Mouse (Mus musculus) kidney, postnatal 0 days (tissue): ENCODE measurements around the gene Asic5. TPM values are rescaled to one million over a fixed set of nuclear protein-coding genes. Genes with fewer than 3 reads are reported as not detected.

Experiments used
- ATAC-seq: fragments of 200-750 bp; cut with Nextera tagmentation; replicated peaks from 2 replicates; pipeline ENCODE4 v1.8.0; 2017; ENCODE audit warnings: low read depth, moderate number of reproducible peaks, moderate TSS enrichment, moderate library complexity; ENCODE audit not compliant: low FRiP score
- DNase-seq: peaks from one replicate; pipeline ENCODE4 v3.0.0-alpha.2; 2016; ENCODE audit warnings: low spot score
- H3K27ac ChIP-seq: fragments of 300-500 bp; sonication (generic); 2 replicates; pipeline ENCODE4 v1.5.1; 2014; ENCODE audit warnings: mild to moderate bottlenecking
- H3K27me3 ChIP-seq: fragments of 300-500 bp; sonication (generic); 2 replicates; pipeline ENCODE4 v1.6.1; 2014; ENCODE audit warnings: low read length, mixed read lengths; ENCODE audit not compliant: insufficient read depth
- H3K36me3 ChIP-seq: fragments of 300-500 bp; sonication (generic); 2 replicates; pipeline ENCODE4 v1.6.1; 2014; ENCODE audit warnings: low read length, mixed read lengths; ENCODE audit not compliant: insufficient read depth
- H3K4me1 ChIP-seq: fragments of 300-500 bp; sonication (generic); replicated peaks from 2 replicates; pipeline ENCODE4 v1.6.1; 2014; ENCODE audit warnings: antibody characterized with exemption, low read length, mixed read lengths; ENCODE audit not compliant: insufficient read depth
- H3K4me2 ChIP-seq: fragments of 300-500 bp; sonication (generic); 2 replicates; pipeline ENCODE4 v1.6.1; 2014; ENCODE audit warnings: mild to moderate bottlenecking, low read length, moderate library complexity, mixed read lengths
- H3K4me3 ChIP-seq: fragments of 300-500 bp; sonication (generic); replicated peaks from 2 replicates; pipeline ENCODE4 v1.5.1; 2014; ENCODE audit warnings: low read depth, low read length
- H3K9ac ChIP-seq: fragments of 300-500 bp; sonication (generic); 2 replicates; pipeline ENCODE4 v1.6.1; 2014; ENCODE audit warnings: low read depth, low read length
- H3K9me3 ChIP-seq: fragments of 300-500 bp; sonication (generic); replicated peaks from 2 replicates; pipeline ENCODE4 v1.6.1; 2016; ENCODE audit warnings: low read length, inconsistent platforms, mixed read lengths
- CTCF ChIP-seq: IDR thresholded peaks from 2 replicates; pipeline ENCODE4 v1.5.1; 2016; ENCODE audit warnings: antibody characterized with exemption, low read depth, mild to moderate bottlenecking, moderate library complexity
- WGBS: fragments of 180-500 bp; shearing (Covaris S2); extraction: QIAGEN DNeasy Blood & Tissue Kit; methylation state at CpG from one replicate; pipeline ENCODE4 v1.1.7; 2014; 5-methylcytosine and 5-hydroxymethylcytosine counted together
- polyA plus RNA-seq: library from polyadenylated mRNA; unstranded; fragments of >200 nt; fragmentation: Nextera tagmentation; extraction: Ambion mirVana; gene quantifications from 2 replicates; pipeline ENCODE4 v1.2.1, GENCODE M21; 2015

The Asic5 gene
- polyA plus RNA-seq, 1 experiment from 2014 or later = 1.0 TPM

DNA sequence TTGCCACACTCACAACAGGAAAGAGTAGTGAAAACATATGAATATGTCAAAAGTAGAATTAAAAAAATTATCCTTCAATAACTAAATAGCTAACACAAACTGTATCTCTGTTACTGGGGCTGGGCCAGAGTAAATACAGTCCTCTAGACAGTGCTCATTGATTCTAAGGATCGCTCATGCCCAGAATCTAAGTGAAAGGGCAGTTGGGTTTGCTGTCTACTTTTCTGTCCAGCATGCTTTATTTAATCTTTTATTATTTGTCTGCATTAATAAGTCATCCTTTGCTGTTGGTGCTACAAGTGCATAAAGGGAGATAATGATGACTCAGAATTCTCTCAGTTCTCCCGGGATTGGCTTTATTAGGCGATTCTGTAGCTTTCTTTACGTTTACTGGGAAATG, 13.3 kb downstream of the Asic5 start:
- no peak for TF ChIP-seq CTCF
- Histone ChIP-seq H3K9ac (no peak overlapping the region), H3K9me3 (no peaks in the 10 kb centered on the region), H3K4me1 (no peaks in the 10 kb centered on the region), H3K4me3 (no peak overlapping the region), H3K27ac (no peak overlapping the region), H3K36me3 (no peaks in the 10 kb centered on the region), H3K27me3 (no peaks in the 10 kb centered on the region), H3K4me2 (no peak overlapping the region)
- no peak for DNase-seq
- 40% methylated on average over 4 of the region's 4 CpGs for WGBS
- ATAC-seq = no peak

DNA sequence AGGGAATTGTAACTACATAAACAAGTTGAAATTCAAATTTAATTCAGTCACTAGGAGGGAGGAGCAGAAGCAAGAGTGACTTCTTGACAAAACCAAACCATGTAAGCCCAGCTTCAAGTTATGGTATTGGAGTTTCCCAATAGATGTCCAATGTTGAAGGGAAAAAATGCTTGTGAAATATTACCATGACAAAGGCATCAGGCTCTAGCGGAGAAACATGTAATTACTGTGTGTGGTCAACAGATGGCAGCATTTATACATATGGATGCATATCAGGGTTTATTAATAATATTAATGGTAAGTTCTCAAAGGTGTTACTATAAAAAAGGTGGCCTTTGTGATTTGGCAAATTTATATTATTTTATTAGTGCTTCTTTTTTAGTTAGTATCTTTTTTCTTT, 13.9 kb downstream of the Asic5 start:
- H3K4me2 ChIP-seq = no peak overlapping the region
- 0% methylated on average over 1 of the region's 1 CpGs for WGBS
- no peaks in the 10 kb centered on the region for H3K36me3 ChIP-seq
- DNase-seq = peak; percentile 80
- no peak overlapping the region for H3K9ac ChIP-seq
- TF ChIP-seq CTCF = peak; percentile 81
- no peaks in the 10 kb centered on the region for H3K9me3 ChIP-seq
- no peak overlapping the region for H3K27ac ChIP-seq
- H3K4me1 ChIP-seq = no peaks in the 10 kb centered on the region
- H3K27me3 ChIP-seq = no peaks in the 10 kb centered on the region
- H3K4me3 ChIP-seq = no peak overlapping the region
- no peak for ATAC-seq

DNA sequence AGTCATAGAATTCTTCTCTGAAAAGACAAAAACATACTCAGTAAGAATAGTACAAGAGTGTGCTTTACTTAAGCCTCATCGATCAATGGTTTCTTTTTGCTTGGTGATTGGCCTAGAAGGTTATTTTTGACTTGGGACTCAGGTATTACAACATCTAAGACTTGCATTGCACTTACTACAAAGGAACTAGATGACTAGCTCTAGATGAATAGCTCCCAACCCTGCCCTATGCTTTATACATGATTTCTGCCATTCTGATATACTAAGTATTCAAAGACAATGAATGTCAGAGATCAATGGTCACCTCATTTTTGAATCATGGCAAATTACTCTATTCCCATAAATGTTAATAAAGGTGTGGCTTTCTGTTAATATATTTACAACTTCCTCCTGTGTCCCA, 24.9 kb downstream of the Asic5 start:
- 97% methylated on average over 1 of the region's 1 CpGs for WGBS

DNA sequence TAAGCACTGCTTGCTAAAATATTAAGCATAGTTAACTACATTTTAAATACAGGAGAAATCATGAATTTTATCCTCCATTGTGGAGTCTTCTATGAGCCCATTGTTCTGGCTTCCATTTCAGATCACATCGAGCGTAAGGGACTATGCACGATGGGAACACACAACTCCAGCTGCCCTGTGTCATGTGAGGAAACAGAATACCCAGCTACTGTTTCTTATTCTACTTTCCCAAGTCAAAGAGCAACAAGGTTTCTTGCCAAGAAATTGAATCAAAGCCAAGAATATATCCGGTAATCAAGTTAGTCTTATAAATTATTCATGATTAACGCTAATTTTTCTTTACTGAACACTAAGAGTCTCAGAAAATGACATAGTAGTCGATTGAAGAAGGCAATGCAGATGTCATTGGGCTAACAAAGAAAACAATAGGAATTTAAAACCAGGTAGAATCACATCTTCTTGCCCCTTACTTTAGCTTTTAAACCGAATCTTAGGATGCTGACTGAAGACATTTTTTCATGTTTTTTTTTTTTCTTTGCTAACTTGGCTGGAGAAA, 32.1 kb downstream of the Asic5 start:
- DNase-seq (peak; percentile 21), ATAC-seq (no peak)
- Histone ChIP-seq H3K27ac (no peak overlapping the region), H3K27me3 (no peaks in the 10 kb centered on the region), H3K4me1 (no peaks in the 10 kb centered on the region), H3K9me3 (no peaks in the 10 kb centered on the region), H3K4me3 (no peak overlapping the region), H3K4me2 (no peak overlapping the region), H3K36me3 (no peaks in the 10 kb centered on the region), H3K9ac (no peak overlapping the region)
- WGBS = 47% methylated on average over 7 of the region's 7 CpGs
- no peak for TF ChIP-seq CTCF

More for the DNA sequence above, 24.9 kb downstream of the Asic5 start:
- H3K36me3 ChIP-seq = no peaks in the 10 kb centered on the region
- H3K9me3 ChIP-seq = no peaks in the 10 kb centered on the region
- no peak for DNase-seq
- H3K4me1 ChIP-seq = no peaks in the 10 kb centered on the region
- H3K27ac ChIP-seq = no peak overlapping the region
- ATAC-seq = no peak
- H3K9ac ChIP-seq = no peak overlapping the region
- no peaks in the 10 kb centered on the region for H3K27me3 ChIP-seq
- TF ChIP-seq CTCF = no peak
- H3K4me2 ChIP-seq = no peak overlapping the region
- H3K4me3 ChIP-seq = no peak overlapping the region

DNA sequence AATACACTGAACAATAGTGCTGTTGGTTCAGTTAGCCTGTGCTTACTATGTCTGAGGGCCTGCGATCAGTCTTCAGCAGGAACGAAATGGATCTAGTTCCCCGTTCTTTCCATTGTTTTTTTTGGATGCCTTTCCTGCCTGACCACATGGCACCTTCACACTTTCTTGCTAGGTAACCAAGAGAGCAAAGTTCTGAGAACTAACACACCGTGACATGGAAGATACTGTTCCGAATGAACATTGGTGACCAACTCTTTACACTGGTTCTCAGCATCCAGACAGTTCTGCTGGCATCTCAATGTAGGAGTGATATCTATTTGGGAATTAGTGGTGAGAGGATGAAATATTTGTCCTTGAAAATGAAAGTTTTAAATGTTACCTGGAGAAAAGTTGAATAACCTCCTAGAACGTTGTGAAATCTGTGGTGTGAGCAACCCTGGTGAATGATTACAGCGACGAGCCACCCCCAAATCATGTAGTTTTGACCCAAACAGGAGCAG, 40.4 kb downstream of the Asic5 start:
- H3K4me1 ChIP-seq = no peaks in the 10 kb centered on the region
- WGBS = 75% methylated on average over 8 of the region's 8 CpGs
- H3K36me3 ChIP-seq = no peaks in the 10 kb centered on the region
- H3K9me3 ChIP-seq = no peaks in the 10 kb centered on the region
- TF ChIP-seq CTCF = no peak
- ATAC-seq (no peak), DNase-seq (no peak)
- H3K9ac ChIP-seq = no peak overlapping the region
- no peak overlapping the region for H3K4me2 ChIP-seq
- no peaks in the 10 kb centered on the region for H3K27me3 ChIP-seq
- no peak overlapping the region for H3K27ac ChIP-seq
- no peak overlapping the region for H3K4me3 ChIP-seq

DNA sequence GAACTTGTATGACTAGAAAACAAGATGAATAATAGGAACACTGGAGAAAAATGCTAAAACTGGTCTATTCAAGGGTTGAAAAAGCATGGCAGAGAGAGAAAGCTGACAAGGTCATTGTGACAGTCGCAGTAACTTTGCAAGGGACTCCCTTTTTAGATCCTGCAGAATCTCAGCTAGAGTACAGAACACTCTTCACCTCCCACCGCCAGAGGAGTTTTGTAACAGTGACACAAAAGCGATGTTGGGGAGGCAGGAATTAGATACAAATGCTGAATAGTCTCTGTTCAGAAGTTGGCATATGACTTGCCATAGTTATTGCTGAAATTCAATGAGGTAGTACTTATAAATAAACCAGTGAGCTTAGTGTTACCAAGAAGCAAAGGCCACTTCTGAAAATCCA, 41.0 kb downstream of the Asic5 start:
- WGBS = 88% methylated on average over 3 of the region's 3 CpGs
- Histone ChIP-seq H3K36me3 (no peaks in the 10 kb centered on the region), H3K4me3 (no peak overlapping the region), H3K9ac (no peak overlapping the region), H3K27ac (no peak overlapping the region), H3K9me3 (no peaks in the 10 kb centered on the region), H3K4me1 (no peaks in the 10 kb centered on the region), H3K27me3 (no peaks in the 10 kb centered on the region), H3K4me2 (no peak overlapping the region)
- ATAC-seq (no peak), DNase-seq (no peak)
- no peak for TF ChIP-seq CTCF

DNA sequence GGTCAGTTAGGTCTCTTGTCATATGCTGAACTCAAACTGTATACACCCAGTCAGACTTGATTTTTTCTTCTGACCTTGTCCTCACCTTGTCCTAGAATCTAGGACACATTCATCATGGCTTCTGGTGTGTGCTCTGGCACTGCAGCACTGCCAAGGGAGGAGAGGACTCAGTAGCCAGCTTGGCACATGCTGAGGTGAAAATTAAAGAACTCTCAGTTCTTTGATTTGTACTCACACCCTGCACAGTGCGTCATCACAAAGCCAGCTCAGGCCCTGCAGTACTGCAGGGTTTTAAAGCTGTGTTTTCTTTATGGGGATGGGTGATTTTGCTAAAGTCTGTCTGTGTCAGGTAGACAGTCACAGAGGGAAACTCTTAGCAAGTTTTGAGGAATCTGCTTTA, 45.2 kb downstream of the Asic5 start:
- Histone ChIP-seq H3K36me3 (no peaks in the 10 kb centered on the region), H3K9me3 (no peaks in the 10 kb centered on the region), H3K27me3 (no peaks in the 10 kb centered on the region), H3K4me3 (no peak overlapping the region), H3K27ac (no peak overlapping the region), H3K9ac (no peak overlapping the region), H3K4me2 (no peak overlapping the region), H3K4me1 (no peaks in the 10 kb centered on the region)
- WGBS = 84% methylated on average over 1 of the region's 1 CpGs
- no peak for ATAC-seq
- no peak for DNase-seq
- TF ChIP-seq CTCF = no peak
